Mouse (Mus musculus) bone marrow, adult 2 months (tissue): Measurements from ENCODE around the gene Gm9.

Experiments
- CTCF ChIP-seq: fragments of 200-500 bp; IDR thresholded peaks from 2 replicates; pipeline ENCODE4 v1.5.1; 2011; ENCODE audit warnings: low read length, control low read depth; ENCODE audit not compliant: control insufficient read depth, insufficient read depth
- POLR2A ChIP-seq: fragments of 200-500 bp; IDR thresholded peaks from 2 replicates; pipeline ENCODE4 v1.6.1; 2011; ENCODE audit warnings: low read depth, mild to moderate bottlenecking, control low read depth, low read length, borderline replicate concordance; ENCODE audit not compliant: control insufficient read depth

GRCm38 (mm10) chrX:37190755-37191104 lies 20.1 kb downstream of the Gm9 start:
- TF ChIP-seq CTCF (no peak), POLR2A (no peak)
